Mouse (Mus musculus): ENCODE measurements at regions not wholly inside any gene's neighbourhood (a gene's known extent, or its start where the extent isn't known, plus 50 kb on each side); places are given as distances from the start of the nearest gene placed in this dataset.
"Not testable (repeated sequence)": the region's sequence is repeated elsewhere in the genome, so short reads cannot be mapped to it uniquely, and the experiment has no call there.

DNA sequence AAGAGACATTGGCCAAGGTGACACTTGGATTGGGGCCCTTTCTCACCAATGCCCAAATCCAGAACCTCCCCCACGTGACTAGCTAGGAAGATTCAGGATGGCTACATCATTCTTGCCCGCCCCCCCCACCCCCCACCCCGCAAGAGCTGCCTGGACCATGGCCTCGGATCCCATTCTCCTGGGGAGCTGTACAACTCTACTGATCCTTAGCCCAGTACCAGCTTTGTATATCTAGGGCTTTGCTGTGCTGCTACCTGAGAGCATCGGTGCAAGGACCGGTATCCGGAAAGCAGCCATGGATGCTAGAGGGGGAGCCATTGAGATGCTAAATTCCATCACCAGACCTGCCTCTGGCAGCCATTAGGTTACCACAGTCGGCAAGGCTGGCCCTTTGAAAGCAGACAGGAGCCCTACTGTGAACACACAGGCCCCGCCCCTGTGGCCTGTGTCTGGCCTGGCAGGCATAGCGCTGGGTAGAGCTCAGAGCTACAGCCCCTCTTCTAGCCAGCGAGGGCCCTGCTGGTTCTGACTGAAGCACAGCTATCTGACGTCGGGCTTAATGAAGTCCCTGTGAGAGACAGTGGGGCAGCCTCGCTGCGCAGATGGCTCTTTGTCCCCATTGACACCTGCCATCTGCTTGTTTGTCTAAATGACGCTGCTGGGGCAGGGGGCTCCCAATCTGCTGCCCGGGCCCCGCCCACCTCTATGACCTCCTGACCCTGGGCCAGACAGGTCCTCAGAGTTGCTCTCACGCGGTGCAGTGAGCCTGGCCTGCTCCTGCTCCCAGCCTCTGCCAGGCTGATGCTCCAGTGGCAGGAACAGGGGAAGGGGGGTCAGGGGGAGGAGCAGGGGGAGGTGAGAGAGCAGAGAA is 128.9 kb downstream of the Dll1 start:
- peaks cover 5% of the 10 kb centered on the region; the same call in 1 of the 2 replicates for H3K4me1 ChIP-seq (replicated peaks)
- peaks cover 5% of the 10 kb centered on the region for H3K27me3 ChIP-seq
- no peak overlapping the region for H3K27ac ChIP-seq
- H3K9ac ChIP-seq: no peak overlapping the region
- H3K9me3 ChIP-seq (replicated peaks): no peaks in the 10 kb centered on the region
- whole genome bisulfite sequencing: 13% methylated on average over 20 of the region's 20 CpGs
- no peak overlapping the region for H3K4me3 ChIP-seq
- H3K4me2 ChIP-seq: no peak overlapping the region
- H3K36me3 ChIP-seq: no peaks in the 10 kb centered on the region
- no peak for ATAC-seq (replicated peaks; ENCODE audit: insufficient number of reproducible peaks, insufficient read depth, low FRiP score, low read depth)

DNA sequence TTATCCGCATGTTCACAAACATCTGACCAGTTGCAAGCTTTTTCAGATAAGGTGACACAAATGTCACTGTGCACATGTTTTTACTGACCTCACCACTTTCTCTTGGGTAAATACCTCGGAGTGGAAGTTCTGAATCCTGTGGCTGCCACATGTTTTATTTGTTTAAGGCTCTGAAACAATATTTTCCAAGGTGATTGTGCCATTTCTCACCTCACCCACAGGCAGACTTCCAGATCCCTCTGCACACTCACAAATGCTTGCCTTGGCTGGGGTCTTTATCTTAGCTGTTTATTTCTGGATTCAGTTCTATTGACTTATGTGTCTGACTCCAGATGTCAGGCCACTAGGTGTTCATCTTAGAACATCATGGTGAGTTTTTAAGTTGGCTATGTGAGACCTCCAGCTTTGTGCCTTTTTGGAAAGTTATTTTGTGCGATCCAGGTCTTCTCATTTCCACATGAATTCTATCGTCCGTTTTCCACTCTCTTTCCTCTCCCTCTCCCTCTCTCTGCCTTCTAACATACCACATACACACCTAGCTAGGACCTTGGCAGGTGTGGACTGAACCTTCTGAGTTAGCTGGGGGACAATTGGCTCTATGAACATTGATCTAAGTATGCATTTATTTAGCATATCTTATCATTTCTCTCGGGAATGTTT is 133.6 kb downstream of the Dll1 start:
- no peak overlapping the region for H3K9ac ChIP-seq
- ATAC-seq (replicated peaks; ENCODE audit: insufficient number of reproducible peaks, insufficient read depth, low FRiP score, low read depth): no peak
- peaks cover 5% of the 10 kb centered on the region; the same call in 1 of the 2 replicates for H3K4me1 ChIP-seq (replicated peaks)

DNA sequence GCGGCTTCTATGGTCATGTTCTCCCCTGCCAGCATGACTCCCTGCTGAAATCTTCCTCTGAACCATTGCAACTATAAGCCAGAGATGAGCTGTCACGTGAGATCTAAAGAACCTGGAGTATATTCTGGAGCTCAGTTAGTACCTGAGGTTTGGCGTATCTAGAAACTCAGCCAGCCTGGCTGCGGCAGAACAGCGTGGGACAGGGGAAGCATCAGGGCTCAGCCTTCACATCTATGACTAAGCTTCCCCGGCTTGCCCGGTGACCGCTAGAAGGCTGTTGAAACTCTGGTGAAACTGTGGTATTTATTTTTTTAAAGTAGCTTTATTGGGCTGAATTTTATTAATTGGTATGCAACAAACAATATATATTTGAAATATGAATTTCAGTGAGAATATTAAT is 134.3 kb downstream of the Dll1 start:
- no peak overlapping the region for H3K27ac ChIP-seq
- H3K4me1 ChIP-seq (replicated peaks): no peaks in the 10 kb centered on the region
- H3K9ac ChIP-seq: no peak overlapping the region
- WGBS: 73% methylated on average over 8 of the region's 8 CpGs
- no peaks in the 10 kb centered on the region for H3K9me3 ChIP-seq (replicated peaks)
- ATAC-seq (replicated peaks; ENCODE audit: insufficient number of reproducible peaks, insufficient read depth, low FRiP score, low read depth): no peak
- no peak overlapping the region for H3K4me2 ChIP-seq
- H3K36me3 ChIP-seq: no peaks in the 10 kb centered on the region
- H3K4me3 ChIP-seq: no peak overlapping the region
- H3K27me3 ChIP-seq: peaks cover 11% of the 10 kb centered on the region; the same call in 1 of the 2 replicates

More for the DNA sequence above, 133.6 kb downstream of the Dll1 start:
- Histone ChIP-seq H3K36me3 (no peaks in the 10 kb centered on the region), H3K4me3 (no peak overlapping the region), H3K9me3 (replicated peaks) (no peaks in the 10 kb centered on the region), H3K4me2 (no peak overlapping the region), H3K27ac (no peak overlapping the region), H3K27me3 (peaks cover 16% of the 10 kb centered on the region)
- 67% methylated on average over 6 of the region's 6 CpGs for WGBS

DNA sequence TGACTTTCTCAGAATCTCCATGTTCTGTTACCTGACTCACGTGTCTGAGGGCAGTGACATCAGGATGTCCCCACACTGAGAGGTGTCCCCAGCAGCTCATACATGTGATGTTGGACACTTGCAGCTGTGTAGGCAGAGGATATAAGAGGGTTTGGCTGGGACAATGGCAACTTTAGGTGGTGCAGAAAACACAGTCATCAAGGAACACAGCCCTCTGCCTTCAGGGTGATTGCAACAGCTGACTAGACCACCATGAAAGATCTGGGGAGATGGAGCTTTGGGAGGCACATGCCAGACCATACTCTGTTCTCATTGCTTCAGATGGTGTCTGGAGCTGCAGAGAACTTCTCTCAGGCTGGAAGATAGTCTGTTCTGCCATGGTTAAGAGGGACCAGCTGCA is 135.2 kb downstream of the Dll1 start:
- Histone ChIP-seq H3K9ac (no peak overlapping the region), H3K4me1 (replicated peaks) (no peaks in the 10 kb centered on the region), H3K9me3 (replicated peaks) (no peaks in the 10 kb centered on the region), H3K27ac (no peak overlapping the region), H3K4me3 (no peak overlapping the region), H3K4me2 (no peak overlapping the region), H3K27me3 (peaks cover 11% of the 10 kb centered on the region; the same call in 1 of the 2 replicates), H3K36me3 (no peaks in the 10 kb centered on the region)
- ATAC-seq (replicated peaks; ENCODE audit: insufficient number of reproducible peaks, insufficient read depth, low FRiP score, low read depth): no peak
- 82% methylated on average over 1 of the region's 1 CpGs for WGBS

DNA sequence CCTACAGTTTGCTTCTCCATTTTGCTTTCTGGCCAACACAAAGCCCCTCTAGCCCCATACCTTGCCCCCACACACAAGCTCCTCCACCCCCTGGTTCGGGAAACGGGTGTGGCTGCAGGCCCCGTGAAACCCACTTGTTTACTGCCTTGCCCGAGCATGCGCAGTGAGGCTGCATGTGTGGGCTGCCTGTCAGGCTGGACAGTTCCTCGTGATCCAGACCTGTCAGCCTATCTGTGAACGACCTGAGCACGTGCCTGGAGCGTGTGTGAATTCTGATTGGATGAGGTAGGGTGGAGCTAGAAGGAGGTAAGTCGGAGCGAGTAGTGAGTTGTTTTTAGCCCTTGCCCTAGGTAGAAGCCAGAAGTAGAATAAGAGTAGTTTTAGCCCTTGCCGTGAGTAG is 136.0 kb downstream of the Dll1 start:
- H3K4me2 ChIP-seq; H3K4me3 ChIP-seq; H3K9me3 ChIP-seq (replicated peaks); H3K36me3 ChIP-seq; H3K4me1 ChIP-seq (replicated peaks); ATAC-seq (replicated peaks; ENCODE audit: insufficient number of reproducible peaks, insufficient read depth, low FRiP score, low read depth); H3K9ac ChIP-seq; H3K27ac ChIP-seq: not testable (repeated sequence)
- peaks cover 11% of the 10 kb centered on the region; the same call in 1 of the 2 replicates for H3K27me3 ChIP-seq
- 57% methylated on average over 12 of the region's 12 CpGs for WGBS

DNA sequence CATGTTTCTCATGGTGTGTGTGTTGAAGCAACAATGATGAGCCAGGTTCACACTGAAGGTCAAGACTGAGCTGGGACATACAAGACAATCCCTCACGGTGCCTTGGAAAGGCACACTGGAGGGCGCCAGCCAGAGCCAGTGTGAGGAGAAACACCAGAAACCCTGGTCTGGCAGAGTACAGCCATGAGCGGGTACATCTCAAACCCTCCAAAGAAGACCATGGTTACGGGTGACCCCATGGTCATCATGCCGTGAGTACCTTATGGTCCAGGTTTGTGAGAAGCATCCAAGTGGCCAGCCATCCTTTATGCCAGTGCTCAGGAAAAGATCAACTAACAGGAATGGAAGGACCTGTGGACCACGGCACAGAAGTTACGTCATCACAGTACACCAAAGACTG is 136.7 kb downstream of the Dll1 start:
- no peaks in the 10 kb centered on the region for H3K36me3 ChIP-seq
- H3K4me1 ChIP-seq (replicated peaks): no peaks in the 10 kb centered on the region
- no peak overlapping the region for H3K4me3 ChIP-seq
- ATAC-seq (replicated peaks; ENCODE audit: insufficient number of reproducible peaks, insufficient read depth, low FRiP score, low read depth): no peak
- no peak overlapping the region for H3K9ac ChIP-seq
- H3K4me2 ChIP-seq: no peak overlapping the region
- H3K9me3 ChIP-seq (replicated peaks): no peaks in the 10 kb centered on the region
- peaks cover 11% of the 10 kb centered on the region; the same call in 1 of the 2 replicates for H3K27me3 ChIP-seq
- no peak overlapping the region for H3K27ac ChIP-seq
- WGBS: 87% methylated on average over 7 of the region's 7 CpGs

DNA sequence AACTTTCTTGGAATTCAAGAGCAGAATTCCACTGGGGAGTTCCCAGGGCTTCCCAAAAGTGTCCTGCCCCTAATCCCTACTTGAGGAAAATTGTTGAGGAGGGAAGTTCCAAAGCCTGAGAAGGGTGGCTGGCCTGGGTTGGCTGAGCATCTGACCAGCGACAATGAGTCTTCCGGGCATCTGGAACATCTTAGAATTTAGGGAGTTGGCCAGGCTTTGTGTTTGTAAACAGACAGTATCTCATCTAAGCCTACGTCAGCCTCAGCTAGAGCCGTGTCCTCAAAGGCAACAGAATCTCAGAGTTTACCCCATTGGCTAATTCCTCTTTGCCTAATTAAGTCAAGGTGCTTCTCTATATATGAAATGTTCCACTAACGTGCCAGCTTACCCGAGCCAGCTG is 141.6 kb downstream of the Dll1 start:
- no peaks in the 10 kb centered on the region for H3K36me3 ChIP-seq
- H3K4me2 ChIP-seq: no peak overlapping the region
- H3K9ac ChIP-seq: no peak overlapping the region
- no peaks in the 10 kb centered on the region for H3K27me3 ChIP-seq
- no peak overlapping the region for H3K4me3 ChIP-seq
- no peak for ATAC-seq (replicated peaks; ENCODE audit: insufficient number of reproducible peaks, insufficient read depth, low FRiP score, low read depth)
- H3K27ac ChIP-seq: no peak overlapping the region
- no peaks in the 10 kb centered on the region for H3K9me3 ChIP-seq (replicated peaks)
- peaks cover 9% of the 10 kb centered on the region for H3K4me1 ChIP-seq (replicated peaks)
- WGBS: 78% methylated on average over 6 of the region's 6 CpGs

DNA sequence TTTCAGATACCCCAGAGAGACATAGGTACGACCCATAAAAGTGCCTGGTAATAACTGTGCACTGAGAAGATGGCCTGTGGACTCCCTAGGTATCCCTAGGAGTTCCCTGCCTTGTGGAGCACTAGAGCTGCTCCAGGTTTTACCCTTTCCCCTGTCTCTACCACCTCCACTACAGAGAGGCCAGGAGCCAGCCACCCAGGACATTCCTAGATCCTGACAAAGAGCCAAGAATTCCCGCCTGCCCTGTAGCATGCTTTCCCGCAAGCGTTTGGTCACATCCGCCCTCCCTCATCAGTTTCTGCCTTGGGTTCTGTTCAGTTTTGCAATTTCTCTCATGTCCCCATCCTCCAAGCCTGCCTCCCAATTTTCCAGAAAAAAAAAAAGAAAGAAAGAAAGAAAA is 145.5 kb downstream of the Dll1 start:
- no peak overlapping the region for H3K4me2 ChIP-seq
- WGBS: 38% methylated on average over 5 of the region's 5 CpGs
- peaks cover 16% of the 10 kb centered on the region for H3K4me1 ChIP-seq (replicated peaks)
- no peak for ATAC-seq (replicated peaks; ENCODE audit: insufficient number of reproducible peaks, insufficient read depth, low FRiP score, low read depth)
- H3K36me3 ChIP-seq: no peaks in the 10 kb centered on the region
- H3K9ac ChIP-seq: no peak overlapping the region
- no peaks in the 10 kb centered on the region for H3K9me3 ChIP-seq (replicated peaks)
- no peak overlapping the region for H3K27ac ChIP-seq
- H3K27me3 ChIP-seq: no peaks in the 10 kb centered on the region
- H3K4me3 ChIP-seq: no peak overlapping the region

DNA sequence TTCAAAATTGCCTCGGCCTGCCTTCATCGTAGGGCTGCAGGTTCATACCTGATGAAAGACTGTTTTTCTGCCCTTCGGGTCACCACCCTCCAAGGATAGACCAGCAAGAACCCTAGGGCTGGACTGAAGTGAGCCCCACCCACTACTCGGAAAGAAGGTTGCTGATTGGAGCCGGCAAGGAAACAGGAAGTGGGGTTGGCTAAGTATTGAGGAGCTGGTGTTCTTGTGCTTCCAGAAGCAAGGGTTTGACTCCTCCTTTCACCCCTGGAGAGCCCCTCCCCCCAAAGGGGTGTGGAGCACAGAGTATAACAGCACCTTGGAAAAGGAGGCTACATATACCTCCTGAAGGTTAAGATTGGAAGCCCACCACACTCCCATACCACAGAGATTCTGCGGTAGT is 147.5 kb downstream of the Dll1 start:
- Histone ChIP-seq H3K4me3 (no peak overlapping the region), H3K36me3 (no peaks in the 10 kb centered on the region), H3K4me1 (replicated peaks) (peaks cover 16% of the 10 kb centered on the region), H3K27me3 (no peaks in the 10 kb centered on the region), H3K27ac (no peak overlapping the region), H3K9ac (no peak overlapping the region), H3K4me2 (no peak overlapping the region), H3K9me3 (replicated peaks) (no peaks in the 10 kb centered on the region)
- ATAC-seq (replicated peaks; ENCODE audit: insufficient number of reproducible peaks, insufficient read depth, low FRiP score, low read depth): no peak
- WGBS: 73% methylated on average over 6 of the region's 6 CpGs

DNA sequence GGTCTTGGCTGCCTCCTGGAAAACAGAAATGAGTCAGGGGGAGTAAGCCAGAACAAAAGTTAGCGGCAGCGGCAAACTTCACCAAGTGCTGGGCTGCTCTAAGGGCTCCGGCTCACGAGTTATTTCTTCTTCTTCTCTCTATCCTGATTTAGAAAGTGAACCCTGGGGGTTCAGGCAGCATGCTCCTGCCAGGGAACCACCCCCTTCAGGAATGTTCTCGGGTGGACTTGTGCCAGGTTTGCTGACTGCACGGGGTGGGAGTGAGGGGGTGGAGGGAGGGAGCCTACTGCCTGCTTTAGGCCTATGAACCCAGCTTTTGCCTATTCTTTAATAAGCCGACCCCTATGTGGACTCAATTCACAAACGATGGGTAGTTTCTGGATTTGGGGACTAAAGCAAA is 148.6 kb downstream of the Dll1 start:
- H3K4me2 ChIP-seq: no peak overlapping the region
- H3K9me3 ChIP-seq (replicated peaks): no peaks in the 10 kb centered on the region
- 52% methylated on average over 8 of the region's 8 CpGs for WGBS
- H3K36me3 ChIP-seq: no peaks in the 10 kb centered on the region
- H3K27me3 ChIP-seq: peaks cover 3% of the 10 kb centered on the region; the same call in 1 of the 2 replicates
- no peak overlapping the region for H3K4me3 ChIP-seq
- ATAC-seq (replicated peaks; ENCODE audit: insufficient number of reproducible peaks, insufficient read depth, low FRiP score, low read depth): no peak
- no peak overlapping the region for H3K9ac ChIP-seq
- peaks cover 16% of the 10 kb centered on the region for H3K4me1 ChIP-seq (replicated peaks)
- no peak overlapping the region for H3K27ac ChIP-seq

DNA sequence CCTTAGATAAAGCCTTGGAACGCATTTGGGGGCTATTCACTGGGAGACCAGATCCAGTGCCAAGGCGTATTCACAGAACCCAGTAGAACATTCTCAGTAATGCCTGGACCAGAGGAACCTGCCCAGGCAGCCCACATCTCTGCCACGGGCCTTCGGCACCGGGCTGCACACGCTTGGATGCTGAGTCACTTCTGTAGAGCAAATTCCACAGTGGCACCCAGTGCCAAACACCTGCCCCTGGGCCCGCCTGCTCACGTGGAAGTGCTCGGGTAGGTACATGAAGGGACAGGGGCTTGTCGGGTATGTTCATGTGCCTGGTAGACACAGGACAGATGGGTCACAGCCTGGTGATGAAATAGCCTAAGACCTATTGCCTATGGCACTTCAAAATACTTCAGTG is 152.8 kb downstream of the Dll1 start:
- WGBS: 86% methylated on average over 10 of the region's 10 CpGs

More for the DNA sequence above, 152.8 kb downstream of the Dll1 start:
- Histone ChIP-seq H3K9ac (no peak overlapping the region), H3K9me3 (replicated peaks) (no peaks in the 10 kb centered on the region), H3K4me3 (no peak overlapping the region), H3K27ac (no peak overlapping the region), H3K4me2 (no peak overlapping the region), H3K36me3 (no peaks in the 10 kb centered on the region), H3K4me1 (replicated peaks) (peaks cover 7% of the 10 kb centered on the region), H3K27me3 (peaks cover 7% of the 10 kb centered on the region)
- no peak for ATAC-seq (replicated peaks; ENCODE audit: insufficient number of reproducible peaks, insufficient read depth, low FRiP score, low read depth)

All from heart, embryonic 15.5 days (tissue).